Mouse (Mus musculus) subcutaneous adipose tissue, adult 2 months (tissue): ENCODE measurements around the gene C2cd3. TPM values are rescaled to one million over a fixed set of nuclear protein-coding genes. Genes with fewer than 3 reads are reported as not detected.

Experiments
- polyA plus RNA-seq: library from polyadenylated mRNA; depleted of rRNA; stranded (reverse); fragments of >200 nt; gene quantifications from 2 replicates; pipeline ENCODE4 v1.2.3, GENCODE M21; 2012; ENCODE audit warnings: low replicate concordance; rRNA removed

Gene C2cd3
- 14.4 and 26.3 TPM in 2 replicates for polyA plus RNA-seq

DNA sequence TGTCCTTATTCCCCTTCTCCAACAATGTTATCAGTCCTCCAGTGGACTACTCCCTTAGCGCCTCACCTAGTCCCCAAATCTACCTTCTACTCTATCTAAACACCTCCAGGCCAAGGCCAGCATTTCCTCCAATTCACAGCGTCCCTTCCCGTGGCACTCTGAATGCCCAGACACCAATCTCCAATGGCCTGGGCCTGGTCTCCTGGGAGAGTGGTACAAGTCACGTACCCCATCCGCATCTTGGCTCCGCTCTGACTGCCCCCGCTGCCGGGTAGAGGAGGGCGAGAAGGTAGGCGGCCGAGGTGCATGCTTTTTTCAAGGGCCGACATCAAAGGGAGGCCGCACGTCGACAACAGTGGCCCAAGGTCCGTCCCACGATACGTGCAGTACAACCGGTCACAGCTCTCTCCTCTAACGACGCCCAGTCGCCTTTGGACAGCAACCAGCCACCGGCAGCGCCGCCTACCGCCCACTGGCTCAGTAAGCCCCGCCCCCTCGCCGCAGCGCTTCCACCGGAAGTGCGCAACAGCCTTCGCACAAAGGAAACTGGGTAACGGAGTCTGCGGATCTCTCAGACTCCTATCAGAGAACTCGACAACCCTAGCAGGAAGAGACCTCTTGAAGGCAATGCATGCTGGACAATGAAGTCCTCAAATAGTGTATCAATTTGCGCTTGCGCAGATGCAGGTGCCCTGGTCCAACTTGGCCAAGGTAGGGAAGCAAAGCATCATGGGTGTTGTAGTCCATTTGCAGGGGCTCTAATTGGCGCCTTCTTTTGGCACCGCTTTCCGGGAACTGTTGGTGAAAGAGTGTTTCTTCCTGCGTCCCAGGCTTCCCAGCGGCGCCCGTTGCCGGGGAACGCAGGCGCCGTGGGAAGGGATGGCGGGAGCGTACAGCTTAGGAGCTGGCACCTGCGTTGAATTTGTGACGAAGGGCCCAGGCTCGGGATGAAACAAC, at the start of gene C2cd3, which contains the start of gene Ppme1:
TSS of gene C2cd3 (plus strand) at position 739 of the 957 bp plus-strand sequence.
TSS of gene Ppme1 (minus strand) at position 813 of the 957 bp plus-strand sequence.

GRCm38 (mm10) chr7:100472777-100473176, 100.7 kb downstream of the C2cd3 start, which contains the start of gene Ucp3:
TSS of gene Ucp3 (plus strand) at chr7:100472990.

DNA sequence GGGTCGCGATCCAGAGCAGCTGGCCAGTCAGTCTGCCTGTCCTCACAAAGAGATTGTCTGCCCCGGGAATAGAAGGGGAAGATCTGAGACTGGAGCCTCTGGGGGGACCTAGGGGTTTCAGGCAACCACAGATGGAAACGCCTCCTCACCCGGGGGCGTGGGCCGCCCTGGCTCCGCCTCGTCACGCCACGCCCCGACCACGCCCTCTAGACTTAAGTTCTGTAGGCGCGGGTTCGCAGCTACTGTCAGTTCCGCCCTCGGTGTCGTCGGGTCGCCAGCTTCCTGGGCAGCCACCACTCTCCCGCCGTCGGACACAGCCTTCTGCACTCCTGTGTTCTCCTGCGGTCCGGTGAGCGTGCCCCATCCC, 121.1 kb downstream of the C2cd3 start, which contains the start of gene Ucp2:
TSS of gene Ucp2 (plus strand) at position 221 of the 367 bp plus-strand sequence.

DNA sequence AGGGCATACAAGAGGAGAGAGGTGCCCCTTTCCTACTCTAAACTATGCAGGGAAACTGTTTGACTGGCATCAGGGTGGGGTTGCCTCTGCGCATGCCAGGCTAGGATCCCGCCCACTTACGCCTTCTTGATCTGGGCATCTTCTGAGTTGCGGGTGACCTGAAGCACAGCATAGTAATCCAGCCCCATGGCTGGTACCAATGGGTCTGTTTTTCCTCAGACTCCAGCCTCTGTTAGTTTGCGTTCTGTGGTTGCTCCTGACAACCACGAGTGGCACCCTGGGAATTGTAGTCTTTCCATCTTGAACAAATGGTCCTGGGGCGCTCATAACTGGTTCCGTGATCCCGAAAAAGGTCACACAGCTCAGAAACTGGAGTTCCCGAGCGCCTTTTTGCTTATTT, 142.5 kb downstream of the C2cd3 start, which contains the start of gene Dnajb13:
TSS of gene Dnajb13 (minus strand) at position 388 of the 400 bp plus-strand sequence.

Other genes with a start within 250 kb of the C2cd3 start
- gene Lipt2, start 213.0 kb upstream of the C2cd3 start, polyA plus RNA-seq, result 7.0 and 11.8 TPM in 2 replicates
- 11.4 and 18.2 TPM in 2 replicates for gene Kcne3, start 195.7 kb upstream of the C2cd3 start, polyA plus RNA-seq
- gene Pgm2l1, start 144.8 kb upstream of the C2cd3 start, polyA plus RNA-seq, result 2.1 and 3.4 TPM in 2 replicates
- 0.85 and 5.2 TPM in 2 replicates for gene P4ha3, start 86.7 kb upstream of the C2cd3 start, polyA plus RNA-seq
- gene Ppme1, start 74 bp downstream of the C2cd3 start, polyA plus RNA-seq, result 67.9 and 96.9 TPM in 2 replicates
- gene Ucp3, start 100.8 kb downstream of the C2cd3 start, polyA plus RNA-seq, result 23.2 and 53.9 TPM in 2 replicates
- gene Ucp2, start 121.1 kb downstream of the C2cd3 start, polyA plus RNA-seq, result 381 and 533 TPM in 2 replicates
- 1.5 and 8.5 TPM in 2 replicates for gene Dnajb13, start 142.7 kb downstream of the C2cd3 start, polyA plus RNA-seq
- gene Coa4, start 164.8 kb downstream of the C2cd3 start, polyA plus RNA-seq, result 12.3 and 13.0 TPM in 2 replicates
- 22.1 and 30.5 TPM in 2 replicates for gene Rab6a, start 235.2 kb downstream of the C2cd3 start, polyA plus RNA-seq
- gene Mrpl48, start 236.1 kb downstream of the C2cd3 start, polyA plus RNA-seq, result 16.5 and 26.0 TPM in 2 replicates